Mouse (Mus musculus): ENCODE data around the gene Nudc. TPM values are rescaled to one million over a fixed set of nuclear protein-coding genes. Genes with fewer than 3 reads are reported as not detected.
A peak's percentile ranks its signal among the peaks of the same experiment; 100 is the strongest.
"Not testable (repeated sequence)": the region's sequence is repeated elsewhere in the genome, so short reads cannot be mapped to it uniquely, and the experiment has no call there.

Gene Nudc
- polyA plus RNA-seq, 1 experiment from 2014 or later, result 170 TPM

GRCm38 (mm10) chr4:133512972-133513371 is 32.8 kb downstream of the Nudc start:
- H3K9me3 ChIP-seq (ENCODE audit: control insufficient read depth, low read length), result no peaks in the 10 kb centered on the region
- DNase-seq (ENCODE audit: low spot score) (peak; percentile 79), ATAC-seq (ENCODE audit: low FRiP score) (no peak)
- no peak overlapping the region for H3K4me3 ChIP-seq (replicated peaks; ENCODE audit: low read length)
- H3K9ac ChIP-seq, result no peak overlapping the region
- no peaks in the 10 kb centered on the region for H3K36me3 ChIP-seq (replicated peaks; ENCODE audit: control insufficient read depth, insufficient read depth)
- no peak overlapping the region for H3K4me2 ChIP-seq (replicated peaks)
- 13% methylated on average over 8 of the region's 8 CpGs for WGBS
- H3K27ac ChIP-seq, result no peak overlapping the region
- peaks cover 13% of the 10 kb centered on the region for H3K27me3 ChIP-seq (ENCODE audit: control insufficient read depth, insufficient read depth, low read length)
- H3K4me1 ChIP-seq (replicated peaks; ENCODE audit: control insufficient read depth, insufficient read depth, low read length), result no peaks in the 10 kb centered on the region

GRCm38 (mm10) chr4:133512511-133512910 is 33.3 kb downstream of the Nudc start:
- H3K27me3 ChIP-seq (ENCODE audit: control insufficient read depth, insufficient read depth, low read length); H3K9ac ChIP-seq; DNase-seq (ENCODE audit: low spot score); H3K27ac ChIP-seq; ATAC-seq (ENCODE audit: low FRiP score); H3K4me3 ChIP-seq (replicated peaks; ENCODE audit: low read length); H3K9me3 ChIP-seq (ENCODE audit: control insufficient read depth, low read length); H3K4me1 ChIP-seq (replicated peaks; ENCODE audit: control insufficient read depth, insufficient read depth, low read length); H3K4me2 ChIP-seq (replicated peaks); H3K36me3 ChIP-seq (replicated peaks; ENCODE audit: control insufficient read depth, insufficient read depth): not testable (repeated sequence)
- whole genome bisulfite sequencing, result 64% methylated on average over 4 of the region's 5 CpGs

- 78% methylated on average over 5 of the region's 5 CpGs for WGBS
- no peak overlapping the region for H3K9ac ChIP-seq
- 0 out of 2 replicates have a peak, but pooled peaks cover 7% of the 10 kb centered on the region for H3K27me3 ChIP-seq (ENCODE audit: control insufficient read depth, insufficient read depth, low read length)
- ATAC-seq (ENCODE audit: low FRiP score), result no peak
- no peaks in the 10 kb centered on the region for H3K9me3 ChIP-seq (ENCODE audit: control insufficient read depth, low read length)
- no peak overlapping the region for H3K4me2 ChIP-seq (replicated peaks)
- H3K36me3 ChIP-seq (replicated peaks; ENCODE audit: control insufficient read depth, insufficient read depth), result no peaks in the 10 kb centered on the region
- no peak for DNase-seq (ENCODE audit: low spot score)
- no peak overlapping the region for H3K27ac ChIP-seq
- H3K4me3 ChIP-seq (replicated peaks; ENCODE audit: low read length), result no peak overlapping the region
- H3K4me1 ChIP-seq (replicated peaks; ENCODE audit: control insufficient read depth, insufficient read depth, low read length), result no peaks in the 10 kb centered on the region
These were observed 34.7 kb downstream of the Nudc start for GRCm38 (mm10) chr4:133511050-133511449.

DNA sequence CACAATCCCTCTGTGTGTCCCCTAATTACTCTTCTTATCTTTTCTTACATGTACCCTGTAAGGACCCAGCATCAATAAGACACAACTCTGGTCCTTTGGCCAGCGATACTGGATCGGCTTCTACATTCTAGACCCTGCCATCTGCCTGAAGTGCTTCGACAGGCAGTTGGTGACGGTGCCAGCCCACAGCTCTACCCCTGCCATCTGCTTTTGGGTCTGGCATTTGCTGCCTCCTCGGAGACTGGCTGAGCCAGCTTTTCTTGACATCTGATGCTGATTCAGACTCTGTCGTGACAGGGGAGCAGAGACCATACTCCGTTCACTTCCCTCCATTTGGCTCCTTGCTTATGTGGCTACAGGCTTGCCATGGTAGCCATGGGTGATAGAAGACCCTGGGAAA is 36.8 kb downstream of the Nudc start:
- Histone ChIP-seq H3K9ac (no peak overlapping the region), H3K4me3 (replicated peaks; ENCODE audit: low read length) (no peak overlapping the region), H3K4me2 (replicated peaks) (no peak overlapping the region), H3K4me1 (replicated peaks; ENCODE audit: control insufficient read depth, insufficient read depth, low read length) (no peaks in the 10 kb centered on the region), H3K9me3 (ENCODE audit: control insufficient read depth, low read length) (no peaks in the 10 kb centered on the region), H3K36me3 (replicated peaks; ENCODE audit: control insufficient read depth, insufficient read depth) (no peaks in the 10 kb centered on the region), H3K27ac (no peak overlapping the region), H3K27me3 (ENCODE audit: control insufficient read depth, insufficient read depth, low read length) (0 out of 2 replicates have a peak, but pooled peaks cover 20% of the 10 kb centered on the region)
- DNase-seq (ENCODE audit: low spot score) (no peak), ATAC-seq (ENCODE audit: low FRiP score) (no peak)
- WGBS, result 70% methylated on average over 7 of the region's 7 CpGs

DNA sequence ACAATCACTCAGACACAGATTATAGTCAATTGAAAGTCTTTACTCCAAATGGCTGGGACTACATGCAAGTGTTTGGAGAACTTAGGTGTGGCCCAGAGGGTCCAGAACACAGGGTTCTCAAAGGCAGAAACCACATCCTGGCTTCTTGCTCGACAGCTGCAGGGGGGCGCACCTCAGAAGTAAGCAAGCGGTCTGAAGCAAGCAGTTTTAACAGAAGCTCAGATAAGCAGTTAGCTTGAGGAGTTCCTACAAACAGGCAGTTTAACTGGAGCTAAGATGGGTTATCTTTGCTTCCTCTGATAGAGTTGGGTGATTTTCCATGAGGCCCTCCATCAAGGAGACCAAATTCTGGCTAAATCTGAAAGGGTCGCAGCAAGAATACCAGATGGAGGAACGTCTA is 39.2 kb downstream of the Nudc start:
- no peak for ATAC-seq (ENCODE audit: low FRiP score)
- peaks cover 28% of the 10 kb centered on the region; the same call in 1 of the 2 replicates for H3K27me3 ChIP-seq (ENCODE audit: control insufficient read depth, insufficient read depth, low read length)
- H3K4me1 ChIP-seq (replicated peaks; ENCODE audit: control insufficient read depth, insufficient read depth, low read length), result no peaks in the 10 kb centered on the region
- no peak overlapping the region for H3K9ac ChIP-seq
- H3K36me3 ChIP-seq (replicated peaks; ENCODE audit: control insufficient read depth, insufficient read depth), result no peaks in the 10 kb centered on the region
- no peaks in the 10 kb centered on the region for H3K9me3 ChIP-seq (ENCODE audit: control insufficient read depth, low read length)
- no peak overlapping the region for H3K4me2 ChIP-seq (replicated peaks)
- H3K27ac ChIP-seq, result no peak overlapping the region
- H3K4me3 ChIP-seq (replicated peaks; ENCODE audit: low read length), result no peak overlapping the region
- no peak for DNase-seq (ENCODE audit: low spot score)
- WGBS, result 84% methylated on average over 5 of the region's 5 CpGs

- WGBS, result 67% methylated on average over 9 of the region's 9 CpGs
- Histone ChIP-seq H3K4me1 (replicated peaks; ENCODE audit: control insufficient read depth, insufficient read depth, low read length) (no peaks in the 10 kb centered on the region), H3K27me3 (ENCODE audit: control insufficient read depth, insufficient read depth, low read length) (peaks cover 43% of the 10 kb centered on the region)
These were observed 40.9 kb downstream of the Nudc start for GRCm38 (mm10) chr4:133504755-133505485.

GRCm38 (mm10) chr4:133504300-133504699 is 41.5 kb downstream of the Nudc start:
- Histone ChIP-seq H3K4me3 (replicated peaks; ENCODE audit: low read length) (no peak overlapping the region), H3K4me2 (replicated peaks) (no peak overlapping the region), H3K36me3 (replicated peaks; ENCODE audit: control insufficient read depth, insufficient read depth) (no peaks in the 10 kb centered on the region), H3K27ac (no peak overlapping the region), H3K9me3 (ENCODE audit: control insufficient read depth, low read length) (no peaks in the 10 kb centered on the region), H3K27me3 (ENCODE audit: control insufficient read depth, insufficient read depth, low read length) (peaks cover 50% of the 10 kb centered on the region), H3K4me1 (replicated peaks; ENCODE audit: control insufficient read depth, insufficient read depth, low read length) (no peaks in the 10 kb centered on the region), H3K9ac (no peak overlapping the region)
- DNase-seq (ENCODE audit: low spot score) (no peak), ATAC-seq (ENCODE audit: low FRiP score) (no peak)
- 52% methylated on average over 5 of the region's 5 CpGs for WGBS

More at GRCm38 (mm10) chr4:133504755-133505485, 40.9 kb downstream of the Nudc start:
- no peak overlapping the region for H3K27ac ChIP-seq
- no peak overlapping the region for H3K9ac ChIP-seq
- DNase-seq (ENCODE audit: low spot score) (no peak), ATAC-seq (ENCODE audit: low FRiP score) (no peak)
- H3K4me2 ChIP-seq (replicated peaks), result no peak overlapping the region
- no peak overlapping the region for H3K4me3 ChIP-seq (replicated peaks; ENCODE audit: low read length)
- no peaks in the 10 kb centered on the region for H3K9me3 ChIP-seq (ENCODE audit: control insufficient read depth, low read length)
- no peaks in the 10 kb centered on the region for H3K36me3 ChIP-seq (replicated peaks; ENCODE audit: control insufficient read depth, insufficient read depth)

GRCm38 (mm10) chr4:133501514-133501913 is 44.3 kb downstream of the Nudc start:
- Histone ChIP-seq H3K4me2 (replicated peaks) (no peak overlapping the region), H3K9me3 (ENCODE audit: control insufficient read depth, low read length) (no peaks in the 10 kb centered on the region), H3K27me3 (ENCODE audit: control insufficient read depth, insufficient read depth, low read length) (peaks cover 67% of the 10 kb centered on the region), H3K36me3 (replicated peaks; ENCODE audit: control insufficient read depth, insufficient read depth) (no peaks in the 10 kb centered on the region), H3K27ac (no peak overlapping the region), H3K4me3 (replicated peaks; ENCODE audit: low read length) (no peak overlapping the region), H3K4me1 (replicated peaks; ENCODE audit: control insufficient read depth, insufficient read depth, low read length) (peaks cover 13% of the 10 kb centered on the region; the same call in 1 of the 2 replicates), H3K9ac (no peak overlapping the region)
- no peak for DNase-seq (ENCODE audit: low spot score)
- ATAC-seq (ENCODE audit: low FRiP score), result no peak
- WGBS, result 59% methylated on average over 7 of the region's 7 CpGs

DNA sequence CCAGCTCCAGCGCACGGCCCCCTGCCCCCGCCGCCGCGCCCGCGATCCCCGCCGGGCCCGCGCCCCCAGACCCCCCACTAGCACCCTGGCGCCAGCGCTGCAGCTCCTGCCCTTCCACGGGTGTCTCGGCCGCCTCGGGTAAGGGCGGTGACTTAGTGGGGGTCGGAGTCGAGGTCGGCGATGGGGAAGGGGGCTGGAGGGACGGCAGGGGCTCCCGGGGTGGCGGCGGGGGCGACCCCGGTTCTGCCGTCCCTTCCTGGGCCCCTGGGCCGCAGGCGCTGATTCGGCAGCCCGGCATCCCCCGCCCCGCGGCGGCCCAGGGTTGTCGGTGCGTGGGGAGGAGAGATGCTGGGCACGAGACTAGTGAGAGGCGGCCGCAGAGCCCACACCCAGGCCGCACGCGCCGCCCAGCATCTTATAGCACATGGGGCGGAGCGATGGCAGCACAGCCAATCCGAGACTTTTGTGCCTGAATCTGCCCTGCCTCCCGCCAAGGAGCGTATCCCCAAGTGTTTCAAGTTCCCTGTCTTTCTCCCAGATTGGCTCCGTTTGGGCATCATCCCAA is 47.6 kb downstream of the Nudc start, which contains the start of gene Trnp1:
Gene Trnp1 (minus strand): TSS at position 391 of the 565 bp plus-strand sequence.
- Histone ChIP-seq H3K36me3 (replicated peaks; ENCODE audit: control insufficient read depth, insufficient read depth) (no peaks in the 10 kb centered on the region), H3K9ac (peak within 1 kb of the TSS; percentile 69), H3K27me3 (ENCODE audit: control insufficient read depth, insufficient read depth, low read length) (peaks cover 71% of the 10 kb centered on the region), H3K27ac (no peak within 1 kb of the TSS), H3K9me3 (ENCODE audit: control insufficient read depth, low read length) (no peaks in the 10 kb centered on the region), H3K4me3 (replicated peaks; ENCODE audit: low read length) (peak within 1 kb of the TSS; percentile 48), H3K4me2 (replicated peaks) (peak within 1 kb of the TSS; percentile 78), H3K4me1 (replicated peaks; ENCODE audit: control insufficient read depth, insufficient read depth, low read length) (peaks cover 13% of the 10 kb centered on the region; the same call in 1 of the 2 replicates)
- WGBS, result under 1% methylated on average over 47 of the region's 53 CpGs
- ATAC-seq (ENCODE audit: low FRiP score), result peak; percentile 84
- DNase-seq (ENCODE audit: low spot score), result peak; percentile 83
